Mouse (Mus musculus): Measurements from ENCODE around the gene Ddx4.
A peak's percentile ranks its signal among the peaks of the same experiment; 100 is the strongest.
"Not testable (repeated sequence)": the region's sequence is repeated elsewhere in the genome, so short reads cannot be mapped to it uniquely, and the experiment has no call there.

The Ddx4 gene

GRCm38 (mm10) chr13:112635174-112635837 lies 17.0 kb downstream of the Ddx4 start:
- no peak for DNase-seq

GRCm38 (mm10) chr13:112625566-112625965 lies 26.7 kb downstream of the Ddx4 start:
- DNase-seq: no peak

DNA sequence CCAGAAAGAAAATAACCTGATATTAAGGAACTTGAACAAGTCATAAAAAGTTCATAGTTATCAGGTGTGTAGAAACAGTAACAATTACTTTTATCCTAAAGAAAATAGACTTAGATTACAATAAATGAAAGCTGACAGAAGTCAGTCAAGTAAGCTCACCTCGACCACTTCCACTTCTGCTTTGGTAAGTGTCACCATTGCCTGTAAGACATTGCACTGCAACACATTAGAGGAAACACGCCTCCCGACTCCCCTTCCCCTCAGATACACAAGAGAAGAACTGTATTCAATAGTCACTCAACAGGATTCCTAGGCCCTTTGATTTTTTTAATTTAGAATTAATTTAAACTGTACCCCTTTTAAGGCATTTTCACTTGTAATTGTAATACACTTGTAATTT lies 27.7 kb downstream of the Ddx4 start:
- DNase-seq: no peak

GRCm38 (mm10) chr13:112623656-112624055 lies 28.6 kb downstream of the Ddx4 start:
- peak; percentile 38 to 44 for DNase-seq

- no peak for DNase-seq
Measured at GRCm38 (mm10) chr13:112621592-112621991, 30.7 kb downstream of the Ddx4 start.

- DNase-seq: no peak
Measured at GRCm38 (mm10) chr13:112608606-112609005, 43.7 kb downstream of the Ddx4 start.

DNA sequence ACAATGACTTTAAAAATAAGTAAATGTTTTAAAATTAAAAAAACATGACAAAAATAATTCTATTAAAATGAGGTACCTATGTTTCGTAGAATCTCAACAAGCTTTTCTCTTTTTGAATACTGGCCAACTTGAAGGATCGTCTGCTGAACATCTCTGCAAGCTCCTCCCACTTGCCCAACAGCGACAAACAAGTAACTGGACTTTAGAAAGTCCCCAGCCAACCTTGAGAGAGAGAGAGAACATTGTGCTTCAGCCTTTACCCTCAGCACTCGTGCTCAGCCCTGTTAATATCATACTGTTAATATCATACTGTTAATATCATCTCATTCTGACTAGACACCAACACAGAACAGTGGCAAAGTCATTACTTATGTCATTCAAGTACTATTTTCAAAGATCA lies 47.9 kb downstream of the Ddx4 start:
- DNase-seq: no peak

GRCm38 (mm10) chr13:112603839-112604238 lies 48.4 kb downstream of the Ddx4 start:
- no peak for DNase-seq

GRCm38 (mm10) chr13:112602607-112603006 lies 49.7 kb downstream of the Ddx4 start:
- no peak for DNase-seq

GRCm38 (mm10) chr13:112594260-112594659 lies 58.0 kb downstream of the Ddx4 start, which contains the start of gene Il31ra:
Gene Il31ra (minus strand): TSS chr13:112594360.
- not testable (repeated sequence) for DNase-seq

GRCm38 (mm10) chr13:112590254-112590653 lies 62.0 kb downstream of the Ddx4 start:
- no peak for DNase-seq

DNA sequence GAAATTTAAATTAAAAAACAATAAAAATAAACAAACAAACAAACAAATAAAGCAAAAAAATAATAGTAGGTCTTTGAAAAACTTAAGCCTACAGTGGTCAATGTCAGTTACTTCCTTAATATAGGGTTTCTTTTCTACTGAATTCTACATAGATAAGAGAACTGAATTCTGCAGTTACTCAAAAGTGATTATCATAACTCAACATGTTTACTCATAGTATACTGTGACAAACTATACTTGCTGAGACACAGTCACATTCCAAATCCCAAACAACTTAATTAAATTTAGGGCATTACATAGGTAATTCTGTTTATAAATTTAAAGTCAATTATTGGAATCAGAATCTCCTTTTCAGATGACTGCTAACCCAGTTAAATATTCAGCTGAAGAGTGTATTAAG lies 62.6 kb downstream of the Ddx4 start:
- no peak for DNase-seq

DNA sequence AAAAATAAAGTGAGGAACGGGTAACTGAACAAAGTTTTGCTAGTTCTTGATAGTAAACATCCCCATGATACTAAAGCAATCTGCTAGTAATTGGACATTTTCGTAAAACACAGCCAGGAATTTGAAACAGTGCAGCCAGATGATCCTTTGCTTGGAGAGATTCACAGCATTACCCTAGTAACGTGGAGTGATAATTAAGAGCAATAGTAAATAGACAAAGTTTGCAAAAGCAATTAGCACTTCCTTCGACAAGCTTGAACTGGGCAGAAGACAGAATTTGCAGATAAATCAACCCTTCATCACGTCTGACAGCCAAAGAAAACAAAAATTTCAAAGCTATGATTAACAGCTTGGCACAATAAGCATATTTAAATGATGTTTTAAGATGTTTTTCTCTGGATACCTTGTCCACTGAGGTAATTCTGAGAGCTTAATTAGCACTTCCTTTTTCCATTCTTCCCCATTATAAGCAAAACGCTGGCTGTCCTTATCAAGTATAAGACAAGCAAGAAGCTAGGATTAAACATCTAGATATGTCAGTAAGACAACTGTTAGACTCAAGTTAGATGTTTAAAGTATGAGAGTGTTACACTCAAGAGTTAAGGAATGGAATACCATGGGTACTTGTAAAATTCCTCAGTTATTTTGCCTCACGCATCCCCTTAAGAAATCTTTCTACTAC lies 67.6 kb downstream of the Ddx4 start:
- DNase-seq: no peak

DNA sequence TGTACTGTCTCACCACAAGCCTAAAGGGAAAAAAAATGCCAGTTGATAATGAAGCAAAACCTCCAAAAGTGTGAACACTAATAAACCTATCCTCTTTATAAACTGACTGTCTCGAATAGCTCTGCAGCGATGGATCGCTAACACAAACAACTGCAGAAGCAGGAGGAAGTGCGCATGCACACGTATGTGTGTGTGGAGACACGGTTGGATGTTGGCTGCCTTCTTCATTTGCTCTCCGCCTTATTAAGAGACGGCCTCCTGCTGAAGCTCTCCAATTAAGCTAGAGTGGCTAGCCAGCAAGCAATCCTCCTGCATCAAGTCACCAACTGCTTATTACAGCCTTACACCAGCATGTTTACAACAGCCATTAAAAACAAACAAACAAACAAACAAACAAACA lies 70.0 kb downstream of the Ddx4 start:
- DNase-seq: no peak

DNA sequence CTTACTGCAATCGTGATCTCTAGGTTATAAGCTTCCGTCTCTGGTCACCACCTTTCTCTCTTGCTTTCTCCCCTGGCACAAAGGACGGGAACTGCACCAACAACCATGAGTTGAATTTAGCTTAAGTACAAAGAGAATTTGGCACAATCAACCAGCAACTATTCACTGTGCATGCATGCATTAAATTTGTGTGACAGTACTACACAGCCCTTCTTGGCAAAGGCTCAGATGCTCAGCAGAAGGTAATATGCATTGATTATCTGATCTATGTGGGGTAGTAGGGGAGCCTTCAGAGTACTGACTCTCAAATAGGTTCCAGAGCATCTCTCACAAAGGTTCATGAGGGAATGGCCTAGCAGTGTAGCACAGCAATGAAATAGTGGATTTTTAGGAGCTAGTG lies 70.5 kb downstream of the Ddx4 start:
- DNase-seq: no peak

DNA sequence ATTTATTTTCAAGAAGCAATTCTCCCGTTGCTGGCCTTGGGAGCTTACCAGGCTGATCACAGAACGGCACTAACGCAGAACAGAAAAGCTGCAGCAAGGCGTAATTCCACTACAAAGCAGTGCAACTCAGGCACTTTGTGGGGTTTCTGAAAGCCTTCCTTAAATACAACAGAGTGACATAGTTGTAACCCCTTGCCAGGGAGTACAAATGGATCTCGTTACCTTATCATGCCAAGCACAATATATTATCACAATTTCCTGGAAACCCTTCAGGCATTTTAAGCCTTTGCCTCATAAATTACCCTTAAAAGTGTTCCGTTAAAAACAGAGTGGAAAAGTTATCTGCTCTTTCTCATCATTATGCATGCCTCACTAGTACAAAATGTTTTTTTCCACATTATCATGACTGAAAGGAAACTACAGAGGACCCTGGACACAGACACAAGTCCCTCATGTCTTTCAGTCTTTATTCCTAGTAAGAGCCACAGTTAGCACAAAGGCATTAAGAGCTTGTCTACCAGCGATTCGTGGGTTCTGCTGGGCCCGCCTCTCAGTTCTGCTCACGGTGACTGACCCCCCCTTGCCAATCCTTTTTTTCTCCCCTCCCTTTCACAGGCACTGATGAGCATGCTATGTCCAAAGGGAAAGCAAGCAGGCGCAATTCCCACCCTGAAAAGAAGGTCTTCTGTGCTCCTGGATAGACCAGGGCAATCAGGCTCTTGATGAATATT lies 71.5 kb downstream of the Ddx4 start:
- DNase-seq: no peak

- DNase-seq: peak; percentile 99 to 100
Measured at GRCm38 (mm10) chr13:112578041-112578440, 74.2 kb downstream of the Ddx4 start.

DNA sequence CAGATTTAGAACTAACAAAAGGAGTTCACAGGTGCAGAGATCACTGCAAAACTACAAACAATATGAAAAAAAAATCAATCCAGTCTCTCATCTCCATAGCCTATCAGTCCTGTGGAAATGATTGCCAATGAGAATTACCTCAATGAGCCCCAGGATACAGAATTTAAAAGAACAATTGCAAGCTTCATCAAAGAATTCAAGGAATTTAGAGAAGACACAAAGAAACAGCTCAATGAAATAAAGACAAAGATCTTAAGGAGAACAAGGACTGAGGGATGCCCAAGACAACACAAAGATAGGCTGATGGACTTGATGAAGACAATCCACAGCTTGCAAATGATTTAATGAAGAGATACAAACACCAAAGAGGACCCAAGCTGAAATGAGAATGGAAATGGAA lies 78.5 kb downstream of the Ddx4 start:
- no peak for DNase-seq

DNA sequence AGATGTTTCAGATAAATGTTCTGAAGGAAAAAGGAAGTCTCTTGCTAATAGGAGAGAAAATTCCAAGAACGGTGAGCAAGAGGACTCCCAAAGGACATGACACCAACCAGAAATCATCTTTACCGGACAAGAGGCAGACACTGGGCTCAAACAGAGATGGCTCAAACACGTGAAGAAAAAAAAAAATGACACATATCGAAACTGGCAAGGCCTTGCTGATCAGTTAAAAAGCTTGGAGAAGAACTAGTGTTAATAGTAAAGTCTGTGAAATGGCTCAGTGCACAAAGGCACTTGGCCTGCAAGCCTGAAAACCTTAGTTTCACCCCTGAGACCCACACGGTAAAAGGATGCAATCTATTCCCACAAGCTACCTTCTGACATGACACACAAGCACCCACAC lies 81.5 kb downstream of the Ddx4 start:
- DNase-seq: no peak

- DNase-seq: no peak
Measured at GRCm38 (mm10) chr13:112569606-112570005, 82.7 kb downstream of the Ddx4 start.

DNA sequence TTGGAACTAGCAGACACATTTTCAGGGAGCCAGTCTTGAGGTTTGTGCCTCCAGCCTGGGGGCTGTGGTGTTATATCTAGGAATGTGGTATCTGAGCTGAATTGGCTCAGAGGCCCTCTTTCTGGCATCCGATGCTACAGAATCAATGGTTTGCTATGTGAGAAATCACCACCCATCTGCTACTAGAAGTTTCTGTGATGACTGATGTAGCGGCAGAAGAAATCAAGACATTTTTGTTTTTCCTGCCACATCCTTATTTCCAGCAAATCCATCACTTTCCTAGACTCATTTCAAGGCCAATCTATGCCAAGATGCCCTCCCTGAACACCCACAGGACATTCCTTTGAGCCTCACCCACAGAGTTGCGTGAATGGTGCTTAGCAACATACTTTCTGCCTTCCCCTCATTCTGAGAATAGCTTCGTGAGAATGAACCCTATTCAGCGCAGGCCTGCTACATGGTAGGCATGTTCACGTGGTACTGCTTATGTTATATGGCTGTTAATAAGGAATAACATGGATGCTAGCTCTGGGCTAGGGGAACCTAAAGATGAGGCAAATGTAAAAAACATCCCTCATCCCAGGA lies 91.6 kb downstream of the Ddx4 start:
- DNase-seq: no peak

DNA sequence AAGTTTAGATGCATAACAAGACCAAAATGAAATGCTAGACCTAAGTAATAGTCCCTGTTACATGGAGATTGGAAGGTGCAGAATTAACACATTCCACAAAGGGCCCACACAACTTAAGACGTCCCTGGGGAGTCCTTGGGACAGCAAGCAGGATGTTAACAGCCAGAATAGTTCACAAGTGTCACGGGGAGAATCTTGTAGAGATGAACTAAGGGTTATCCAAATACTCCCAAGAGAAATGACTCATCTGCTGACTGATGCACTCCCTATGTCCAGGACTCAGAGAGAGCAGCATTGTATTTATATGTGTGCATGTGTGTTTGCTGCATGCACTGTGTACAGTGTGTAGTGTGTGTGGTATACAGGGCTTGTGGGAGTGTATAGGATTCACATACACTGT lies 95.8 kb downstream of the Ddx4 start:
- DNase-seq: no peak

DNA sequence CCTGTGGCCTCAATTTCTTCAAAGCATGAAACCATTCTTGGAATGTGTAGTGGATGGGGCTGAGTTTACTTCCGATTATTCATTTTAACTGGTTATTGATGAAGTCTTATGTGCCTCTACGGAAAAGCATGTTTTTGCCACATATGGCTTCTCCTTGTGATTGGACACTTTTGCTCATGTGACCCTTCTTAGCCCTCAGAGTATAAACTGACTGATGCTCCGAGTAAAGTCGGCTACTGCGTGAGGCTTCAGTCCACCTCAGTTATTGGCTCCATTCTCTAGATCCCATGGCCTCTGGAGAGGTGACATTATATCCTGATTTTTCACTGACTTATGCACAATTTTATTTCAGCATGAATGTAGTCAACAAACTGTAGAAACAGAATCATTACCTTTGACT lies 99.0 kb downstream of the Ddx4 start:
- no peak for DNase-seq

Measured in cerebellum, postnatal 14 days (tissue).